Mouse (Mus musculus) intestine, postnatal 0 days (tissue): ENCODE results near the gene Pitpnm1. TPM values are rescaled to one million over a fixed set of nuclear protein-coding genes. Genes with fewer than 3 reads are reported as not detected.

Source experiments
- ATAC-seq: fragments of 200-750 bp; cut with Nextera tagmentation; 2 replicates; pipeline ENCODE4 v1.8.0; 2017; ENCODE audit warnings: mild to moderate bottlenecking, moderate TSS enrichment, moderate library complexity
- H3K27ac ChIP-seq: fragments of 300-500 bp; sonication (generic); 2 replicates; pipeline ENCODE4 v1.5.1; 2014; ENCODE audit warnings: mild to moderate bottlenecking, low read depth, low read length, moderate library complexity
- H3K27me3 ChIP-seq: fragments of 300-500 bp; sonication (generic); replicated peaks from 2 replicates; pipeline ENCODE4 v1.6.1; 2014; ENCODE audit warnings: low read length, mixed read lengths; ENCODE audit not compliant: control insufficient read depth, insufficient read depth
- H3K36me3 ChIP-seq: fragments of 300-500 bp; sonication (generic); 2 replicates; pipeline ENCODE4 v1.6.1; 2014; ENCODE audit warnings: mild to moderate bottlenecking, moderate library complexity; ENCODE audit not compliant: control insufficient read depth, insufficient read depth
- H3K4me1 ChIP-seq: fragments of 300-500 bp; sonication (generic); replicated peaks from 2 replicates; pipeline ENCODE4 v1.6.1; 2014; ENCODE audit warnings: antibody characterized with exemption, low read length, mixed read lengths; ENCODE audit not compliant: control insufficient read depth, insufficient read depth
- H3K4me2 ChIP-seq: fragments of 300-500 bp; sonication (generic); replicated peaks from 2 replicates; pipeline ENCODE4 v1.6.1; 2014; ENCODE audit warnings: low read depth, mild to moderate bottlenecking, moderate library complexity
- H3K4me3 ChIP-seq: fragments of 300-500 bp; sonication (generic); 2 replicates; pipeline ENCODE4 v1.5.1; 2014; ENCODE audit warnings: low read depth, low read length
- H3K9ac ChIP-seq: fragments of 300-500 bp; sonication (generic); 2 replicates; pipeline ENCODE4 v1.6.1; 2014; ENCODE audit warnings: mild to moderate bottlenecking, low read depth, low read length
- H3K9me3 ChIP-seq: fragments of 300-500 bp; sonication (generic); 2 replicates; pipeline ENCODE4 v1.6.1; 2016; ENCODE audit warnings: mixed run types; ENCODE audit not compliant: control insufficient read depth
- CTCF ChIP-seq: sonication (generic); IDR thresholded peaks from 2 replicates; pipeline ENCODE4 v1.5.1; 2016; ENCODE audit warnings: low read depth, mild to moderate bottlenecking, control low read depth, antibody characterized with exemption, moderate library complexity
- WGBS: fragments of 180-500 bp; shearing (Covaris S2); extraction: QIAGEN DNeasy Blood & Tissue Kit; methylation state at CpG from one replicate; pipeline ENCODE4 v1.1.7; 2014; 5-methylcytosine and 5-hydroxymethylcytosine counted together
- polyA plus RNA-seq: library from polyadenylated mRNA; unstranded; fragments of >200 nt; fragmentation: Nextera tagmentation; extraction: Ambion mirVana; gene quantifications from 2 replicates; pipeline ENCODE4 v1.2.1, GENCODE M21; 2015

The Pitpnm1 gene
- polyA plus RNA-seq, 1 experiment from 2014 or later = 13.7 TPM

DNA sequence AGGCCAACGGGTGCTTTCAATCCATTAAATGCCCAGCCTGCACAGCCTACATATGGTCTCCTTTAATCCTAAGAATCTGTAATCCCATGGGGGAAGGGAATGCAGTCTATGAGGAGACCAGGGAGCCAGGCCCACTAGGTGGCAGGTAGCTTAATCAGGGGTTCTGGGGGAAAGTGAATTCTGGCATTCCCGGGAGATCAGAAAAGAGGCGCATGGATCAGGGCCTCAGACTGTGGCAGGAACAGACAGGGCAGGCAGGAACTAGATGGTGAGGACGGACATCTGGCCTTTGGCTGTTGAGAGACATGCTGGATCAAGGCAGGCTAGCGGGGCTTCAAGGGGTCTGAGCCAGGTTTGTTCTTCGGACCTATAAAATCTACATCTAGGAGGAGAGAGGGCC, 1.7 kb downstream of the Pitpnm1 start:
- 86% methylated on average over 6 of the region's 6 CpGs for WGBS
- Histone ChIP-seq H3K9ac (no peak overlapping the region), H3K4me3 (no peak overlapping the region)

DNA sequence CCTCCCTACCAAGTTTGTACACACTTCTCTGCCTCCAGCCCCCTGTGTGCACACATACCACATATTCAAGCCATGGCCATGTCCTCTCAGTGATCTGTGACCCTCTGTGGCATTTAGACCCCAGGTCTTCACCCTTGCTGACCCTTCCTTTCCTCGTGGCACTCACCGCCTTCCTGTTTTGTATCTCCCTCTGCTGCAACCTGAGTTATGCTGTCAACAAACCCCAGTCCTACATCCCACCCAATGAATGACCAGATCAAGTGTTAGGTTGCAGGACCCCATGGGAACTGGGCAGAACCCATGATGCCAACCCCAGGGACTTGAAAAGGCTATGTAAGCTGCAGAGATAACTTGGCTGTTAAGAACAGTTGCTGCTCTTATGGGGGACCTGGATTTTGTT, 2.3 kb downstream of the Pitpnm1 start:
- Histone ChIP-seq H3K4me3 (no peak overlapping the region), H3K4me1 (no peaks in the 10 kb centered on the region; the same call in 1 of the 2 replicates), H3K27ac (no peak overlapping the region), H3K4me2 (no peak overlapping the region), H3K9ac (no peak overlapping the region), H3K27me3 (no peaks in the 10 kb centered on the region), H3K36me3 (peaks cover 25% of the 10 kb centered on the region), H3K9me3 (no peaks in the 10 kb centered on the region)
- no peak for TF ChIP-seq CTCF
- ATAC-seq = no peak
- WGBS = 88% methylated on average over 2 of the region's 2 CpGs

More for the DNA sequence above, 1.7 kb downstream of the Pitpnm1 start:
- Histone ChIP-seq H3K4me1 (peaks cover 2% of the 10 kb centered on the region; the same call in 1 of the 2 replicates), H3K36me3 (peaks cover 21% of the 10 kb centered on the region), H3K27me3 (no peaks in the 10 kb centered on the region), H3K4me2 (peak overlapping the region; percentile 93; the same call in 1 of the 2 replicates), H3K27ac (no peak overlapping the region), H3K9me3 (no peaks in the 10 kb centered on the region)
- ATAC-seq = no peak
- TF ChIP-seq CTCF = no peak

DNA sequence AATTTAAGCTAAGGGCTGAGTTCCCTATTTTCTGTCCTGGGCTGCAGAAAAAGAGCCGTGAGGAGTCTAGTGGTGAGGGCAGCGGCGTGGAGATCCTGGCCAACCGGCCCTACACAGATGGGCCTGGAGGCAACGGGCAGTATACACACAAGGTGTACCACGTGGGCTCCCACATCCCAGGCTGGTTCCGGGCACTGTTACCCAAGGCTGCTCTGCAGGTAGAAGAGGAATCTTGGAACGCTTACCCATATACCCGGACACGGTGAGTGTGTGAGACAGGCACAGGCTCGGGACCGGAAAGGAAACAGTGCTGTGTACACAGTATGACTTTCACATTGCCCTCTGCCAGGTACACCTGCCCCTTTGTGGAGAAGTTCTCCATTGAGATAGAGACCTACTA, 2.8 kb downstream of the Pitpnm1 start:
- Histone ChIP-seq H3K4me1 (no peaks in the 10 kb centered on the region; the same call in 1 of the 2 replicates), H3K36me3 (peaks cover 25% of the 10 kb centered on the region), H3K27ac (no peak overlapping the region), H3K9me3 (no peaks in the 10 kb centered on the region), H3K4me2 (no peak overlapping the region), H3K9ac (no peak overlapping the region), H3K4me3 (no peak overlapping the region), H3K27me3 (no peaks in the 10 kb centered on the region)
- no peak for TF ChIP-seq CTCF
- WGBS = 95% methylated on average over 12 of the region's 12 CpGs
- ATAC-seq = no peak

DNA sequence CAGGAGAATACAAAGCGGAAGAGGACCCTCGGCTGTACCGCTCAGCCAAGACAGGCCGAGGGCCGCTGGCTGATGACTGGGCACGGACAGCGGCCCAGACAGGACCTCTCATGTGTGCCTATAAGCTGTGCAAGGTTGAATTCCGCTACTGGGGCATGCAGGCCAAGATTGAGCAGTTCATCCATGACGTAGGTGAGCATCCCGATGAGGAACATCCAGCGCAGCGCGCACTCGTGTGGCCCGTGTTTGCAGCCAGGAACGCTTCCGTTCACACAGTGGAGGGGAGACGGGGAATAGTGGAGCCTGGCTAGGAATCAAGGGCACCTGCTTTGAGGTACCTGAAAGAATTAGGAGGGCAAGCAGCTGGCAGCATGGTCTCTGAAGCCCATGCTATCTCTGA, 3.5 kb downstream of the Pitpnm1 start:
- Histone ChIP-seq H3K4me3 (no peak overlapping the region), H3K9me3 (no peaks in the 10 kb centered on the region), H3K27ac (no peak overlapping the region), H3K4me1 (no peaks in the 10 kb centered on the region; the same call in 1 of the 2 replicates), H3K36me3 (peaks cover 25% of the 10 kb centered on the region), H3K27me3 (no peaks in the 10 kb centered on the region), H3K9ac (no peak overlapping the region), H3K4me2 (no peak overlapping the region)
- no peak for ATAC-seq
- WGBS = 93% methylated on average over 18 of the region's 18 CpGs
- no peak for TF ChIP-seq CTCF

DNA sequence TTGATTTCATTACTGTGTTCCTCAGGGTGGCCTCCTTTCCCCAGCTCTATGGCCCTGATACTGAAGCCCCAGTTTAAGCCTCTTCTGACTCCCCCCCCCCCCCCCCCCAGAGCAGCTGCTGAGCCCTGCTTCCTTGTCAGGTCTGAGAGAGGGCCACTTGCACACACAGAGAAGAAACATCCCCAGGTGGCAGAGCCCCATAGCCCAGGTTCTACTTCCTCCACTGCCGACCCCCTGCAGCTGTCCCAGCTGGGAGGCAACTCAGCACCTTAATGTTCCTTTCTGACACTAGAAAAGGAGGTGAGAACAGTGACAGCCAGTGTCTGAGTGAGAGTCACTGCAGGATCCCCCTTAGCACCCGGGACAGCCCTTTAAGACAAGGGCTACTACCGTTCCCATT, 4.0 kb downstream of the Pitpnm1 start:
- Histone ChIP-seq H3K4me3 (no peak overlapping the region), H3K9me3 (no peaks in the 10 kb centered on the region), H3K9ac (no peak overlapping the region), H3K27me3 (no peaks in the 10 kb centered on the region), H3K36me3 (peaks cover 25% of the 10 kb centered on the region), H3K27ac (no peak overlapping the region), H3K4me2 (no peak overlapping the region), H3K4me1 (no peaks in the 10 kb centered on the region; the same call in 1 of the 2 replicates)
- ATAC-seq = no peak
- TF ChIP-seq CTCF = no peak
- 65% methylated on average over 3 of the region's 3 CpGs for WGBS

DNA sequence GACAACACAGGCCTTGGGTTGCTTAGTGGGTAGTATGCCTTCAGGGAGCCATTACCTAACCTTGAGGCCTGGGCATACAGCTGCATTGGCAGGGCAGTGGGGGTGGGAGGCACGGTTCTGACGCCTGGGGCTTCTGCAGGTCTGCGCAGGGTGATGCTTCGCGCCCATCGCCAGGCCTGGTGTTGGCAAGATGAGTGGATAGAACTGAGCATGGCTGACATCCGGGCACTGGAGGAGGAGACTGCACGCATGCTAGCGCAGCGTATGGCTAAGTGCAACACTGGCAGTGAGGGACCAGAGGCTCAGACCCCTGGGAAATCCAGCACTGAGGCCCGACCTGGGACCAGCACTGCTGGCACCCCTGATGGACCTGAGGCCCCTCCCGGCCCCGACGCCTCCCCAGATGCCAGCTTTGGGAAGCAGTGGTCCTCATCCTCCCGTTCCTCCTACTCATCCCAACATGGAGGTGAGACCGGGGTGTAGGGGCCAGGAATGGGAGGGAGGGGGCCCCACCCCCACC, 4.9 kb downstream of the Pitpnm1 start:
- Histone ChIP-seq H3K9me3 (no peaks in the 10 kb centered on the region), H3K36me3 (peaks cover 25% of the 10 kb centered on the region), H3K4me1 (no peaks in the 10 kb centered on the region), H3K4me3 (no peak overlapping the region), H3K27me3 (no peaks in the 10 kb centered on the region), H3K9ac (no peak overlapping the region), H3K27ac (no peak overlapping the region), H3K4me2 (no peak overlapping the region)
- 93% methylated on average over 16 of the region's 16 CpGs for whole genome bisulfite sequencing
- ATAC-seq = no peak
- no peak for TF ChIP-seq CTCF

DNA sequence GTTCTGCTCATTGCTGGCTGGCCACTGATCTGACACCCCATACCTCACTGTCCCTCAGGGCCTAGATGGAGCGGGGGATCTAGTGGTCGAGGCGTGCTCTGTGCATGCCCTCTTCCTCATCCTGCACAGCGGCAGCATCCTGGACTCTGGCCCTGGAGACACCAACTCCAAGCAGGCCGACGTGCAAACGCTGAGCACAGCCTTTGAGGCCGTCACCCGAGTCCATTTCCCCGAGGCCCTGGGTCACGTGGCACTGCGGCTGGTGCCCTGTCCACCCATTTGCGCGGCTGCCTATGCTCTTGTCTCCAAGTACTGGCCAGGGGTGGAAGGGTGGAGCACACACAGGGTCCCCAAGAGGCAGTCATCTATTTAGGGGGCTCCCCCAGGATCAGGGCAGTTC, 6.9 kb downstream of the Pitpnm1 start:
- Histone ChIP-seq H3K4me3 (no peak overlapping the region), H3K4me1 (no peaks in the 10 kb centered on the region), H3K9ac (no peak overlapping the region), H3K36me3 (peaks cover 35% of the 10 kb centered on the region), H3K27ac (no peak overlapping the region), H3K9me3 (no peaks in the 10 kb centered on the region), H3K4me2 (no peak overlapping the region), H3K27me3 (no peaks in the 10 kb centered on the region)
- TF ChIP-seq CTCF = no peak
- no peak for ATAC-seq
- 87% methylated on average over 14 of the region's 14 CpGs for WGBS
